Mouse (Mus musculus): ENCODE results near the gene Klk6. TPM values are rescaled to one million over a fixed set of nuclear protein-coding genes. Genes with fewer than 3 reads are reported as not detected.

Klk6 gene
- polyA plus RNA-seq, 1 experiment from 2014 or later: 0.18 TPM

- H3K9ac ChIP-seq: no peak overlapping the region
- H3K27me3 ChIP-seq (replicated peaks): no peaks in the 10 kb centered on the region
- no peaks in the 10 kb centered on the region for H3K36me3 ChIP-seq
- H3K27ac ChIP-seq: no peak overlapping the region
- ATAC-seq (ENCODE audit: insufficient read depth, low FRiP score, low read depth): peak; percentile 65; the same call in 1 of the 2 replicates
- H3K4me1 ChIP-seq: no peaks in the 10 kb centered on the region
- H3K4me2 ChIP-seq: no peak overlapping the region
- H3K4me3 ChIP-seq (replicated peaks): no peak overlapping the region
- H3K9me3 ChIP-seq: no peaks in the 10 kb centered on the region
- 70% methylated on average over 4 of the region's 4 CpGs for WGBS
These were observed 3.4 kb downstream of the Klk6 start for GRCm38 (mm10) chr7:43827706-43828105.

- Histone ChIP-seq H3K4me3 (replicated peaks) (no peak overlapping the region), H3K36me3 (no peaks in the 10 kb centered on the region), H3K9me3 (no peaks in the 10 kb centered on the region), H3K4me2 (no peak overlapping the region), H3K9ac (no peak overlapping the region), H3K4me1 (no peaks in the 10 kb centered on the region), H3K27me3 (replicated peaks) (no peaks in the 10 kb centered on the region), H3K27ac (no peak overlapping the region)
- no peak for ATAC-seq (ENCODE audit: insufficient read depth, low FRiP score, low read depth)
- WGBS: 86% methylated on average over 8 of the region's 8 CpGs
These were observed 4.7 kb downstream of the Klk6 start for GRCm38 (mm10) chr7:43829006-43829405.

DNA sequence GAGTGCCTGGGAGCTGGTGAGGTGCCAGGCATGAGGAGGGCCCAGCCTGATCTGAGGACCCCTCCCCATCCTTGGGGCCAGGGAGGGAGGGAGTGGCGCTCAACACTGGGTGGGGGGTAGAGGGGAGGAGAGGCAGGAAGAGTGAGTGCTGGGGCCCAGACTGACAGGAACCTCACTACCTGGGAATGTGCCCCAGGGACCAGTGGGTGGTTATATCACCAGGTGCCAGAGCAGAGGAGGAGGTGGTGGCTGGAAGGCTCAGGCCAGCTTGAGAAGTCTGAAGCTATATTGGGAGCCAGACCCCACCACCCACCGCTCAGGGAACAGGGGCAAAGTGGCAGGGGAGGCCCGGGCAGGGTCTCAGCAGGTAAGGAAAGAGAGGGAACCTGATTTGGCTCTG lies 17.4 kb downstream of the Klk6 start, which contains the start of gene Klk5:
Gene Klk5 (plus strand): TSS at position 271 of the 400 bp plus-strand sequence.
- Histone ChIP-seq H3K4me2 (no peak within 1 kb of the TSS), H3K4me1 (no peaks in the 10 kb centered on the region), H3K36me3 (no peaks in the 10 kb centered on the region), H3K27me3 (replicated peaks) (no peaks in the 10 kb centered on the region), H3K27ac (no peak within 1 kb of the TSS), H3K9me3 (no peaks in the 10 kb centered on the region), H3K9ac (no peak within 1 kb of the TSS), H3K4me3 (replicated peaks) (no peak within 1 kb of the TSS)
- WGBS: 61% methylated on average over 3 of the region's 3 CpGs
- no peak for ATAC-seq (ENCODE audit: insufficient read depth, low FRiP score, low read depth)

DNA sequence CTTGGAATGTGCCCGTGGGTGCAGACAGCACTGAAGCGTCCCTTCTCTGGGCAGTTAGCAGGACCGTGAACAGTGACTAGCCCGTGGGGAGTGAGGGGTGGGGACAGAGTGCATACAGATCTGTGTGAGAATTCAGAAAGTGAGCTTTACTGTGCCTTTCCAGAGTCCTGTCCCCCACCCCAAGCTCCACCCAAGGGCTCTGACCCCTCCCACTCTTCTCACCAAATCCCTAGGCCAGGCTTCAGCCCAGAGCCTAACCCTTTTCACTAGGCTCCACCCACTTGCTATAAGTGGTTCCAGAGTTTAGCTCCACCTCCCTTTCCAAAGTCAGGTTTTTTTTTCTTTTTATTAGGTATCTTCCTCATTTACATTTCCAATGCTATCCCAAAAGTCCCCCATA lies 19.5 kb downstream of the Klk6 start:
- no peaks in the 10 kb centered on the region for H3K9me3 ChIP-seq
- no peaks in the 10 kb centered on the region for H3K36me3 ChIP-seq
- H3K4me1 ChIP-seq: no peaks in the 10 kb centered on the region
- H3K27ac ChIP-seq: no peak overlapping the region
- WGBS: 83% methylated on average over 4 of the region's 4 CpGs
- ATAC-seq (ENCODE audit: insufficient read depth, low FRiP score, low read depth): no peak
- no peak overlapping the region for H3K9ac ChIP-seq
- no peak overlapping the region for H3K4me2 ChIP-seq
- no peak overlapping the region for H3K4me3 ChIP-seq (replicated peaks)
- H3K27me3 ChIP-seq (replicated peaks): no peaks in the 10 kb centered on the region

GRCm38 (mm10) chr7:43851616-43852015 lies 27.3 kb downstream of the Klk6 start:
- Histone ChIP-seq H3K4me1 (no peaks in the 10 kb centered on the region), H3K4me2 (no peak overlapping the region), H3K36me3 (no peaks in the 10 kb centered on the region), H3K27me3 (replicated peaks) (no peaks in the 10 kb centered on the region), H3K4me3 (replicated peaks) (no peak overlapping the region), H3K9ac (no peak overlapping the region), H3K9me3 (no peaks in the 10 kb centered on the region), H3K27ac (no peak overlapping the region)
- 86% methylated on average over 6 of the region's 6 CpGs for WGBS
- ATAC-seq (ENCODE audit: insufficient read depth, low FRiP score, low read depth): no peak

GRCm38 (mm10) chr7:43854642-43855380 lies 30.5 kb downstream of the Klk6 start:
- WGBS: 62% methylated on average over 9 of the region's 9 CpGs
- no peaks in the 10 kb centered on the region for H3K36me3 ChIP-seq
- H3K4me3 ChIP-seq (replicated peaks): no peak overlapping the region
- H3K9ac ChIP-seq: no peak overlapping the region
- no peaks in the 10 kb centered on the region for H3K9me3 ChIP-seq
- no peak for ATAC-seq (ENCODE audit: insufficient read depth, low FRiP score, low read depth)
- H3K27me3 ChIP-seq (replicated peaks): no peaks in the 10 kb centered on the region
- no peaks in the 10 kb centered on the region for H3K4me1 ChIP-seq
- no peak overlapping the region for H3K27ac ChIP-seq
- H3K4me2 ChIP-seq: no peak overlapping the region

DNA sequence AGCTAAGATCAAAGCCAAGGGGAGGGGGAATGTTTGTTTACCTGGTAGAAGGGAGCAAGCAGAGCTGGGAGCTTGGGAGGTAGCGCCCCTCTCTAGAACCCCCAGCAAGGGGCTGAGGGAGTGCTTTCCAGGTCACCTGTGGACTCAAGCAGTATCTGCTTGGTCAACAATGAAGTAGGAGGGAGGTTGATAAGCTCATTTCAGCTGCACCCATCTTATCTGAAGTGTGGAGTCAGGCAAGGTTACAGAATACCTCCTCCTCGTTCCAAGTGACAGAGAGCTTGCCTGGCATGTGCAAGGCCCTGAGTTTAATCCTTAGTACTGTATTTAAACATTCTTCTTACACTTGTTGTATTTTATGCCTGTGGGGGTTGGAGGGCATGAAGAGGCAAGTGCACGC lies 31.4 kb downstream of the Klk6 start:
- Histone ChIP-seq H3K36me3 (no peaks in the 10 kb centered on the region), H3K9me3 (no peaks in the 10 kb centered on the region), H3K9ac (no peak overlapping the region), H3K27ac (no peak overlapping the region), H3K4me3 (replicated peaks) (no peak overlapping the region), H3K4me1 (no peaks in the 10 kb centered on the region), H3K4me2 (no peak overlapping the region), H3K27me3 (replicated peaks) (no peaks in the 10 kb centered on the region)
- ATAC-seq (ENCODE audit: insufficient read depth, low FRiP score, low read depth): peak; percentile 57; the same call in 1 of the 2 replicates
- WGBS: 49% methylated on average over 3 of the region's 3 CpGs

- H3K4me2 ChIP-seq: no peak overlapping the region
- no peaks in the 10 kb centered on the region for H3K4me1 ChIP-seq
- no peak overlapping the region for H3K9ac ChIP-seq
- no peaks in the 10 kb centered on the region for H3K9me3 ChIP-seq
- no peak overlapping the region for H3K4me3 ChIP-seq (replicated peaks)
- 71% methylated on average over 7 of the region's 7 CpGs for WGBS
- no peak for ATAC-seq (ENCODE audit: insufficient read depth, low FRiP score, low read depth)
- no peaks in the 10 kb centered on the region for H3K27me3 ChIP-seq (replicated peaks)
- H3K36me3 ChIP-seq: no peaks in the 10 kb centered on the region
- no peak overlapping the region for H3K27ac ChIP-seq
These were observed 32.0 kb downstream of the Klk6 start for GRCm38 (mm10) chr7:43856307-43856706.

DNA sequence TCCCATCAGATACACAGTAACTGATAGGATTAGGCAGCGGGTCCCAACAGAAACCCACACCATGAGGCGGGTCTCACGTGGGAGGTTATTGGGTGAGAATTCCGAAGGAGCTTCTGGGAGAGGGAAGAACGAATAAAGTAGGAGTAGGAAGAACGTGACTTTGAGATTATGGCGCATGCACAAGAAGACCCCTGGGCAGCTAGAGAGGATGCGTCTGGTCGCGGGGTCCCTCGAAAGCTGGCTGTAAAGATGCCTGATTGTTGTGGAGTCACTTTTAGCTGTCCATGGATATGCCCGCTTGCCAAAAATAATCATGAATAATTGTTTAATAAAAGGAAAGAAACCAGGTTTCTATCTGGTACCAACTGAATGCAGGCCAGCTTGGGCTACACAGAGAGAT lies 33.2 kb downstream of the Klk6 start:
- no peaks in the 10 kb centered on the region for H3K27me3 ChIP-seq (replicated peaks)
- 87% methylated on average over 12 of the region's 12 CpGs for WGBS
- no peaks in the 10 kb centered on the region for H3K9me3 ChIP-seq
- no peaks in the 10 kb centered on the region for H3K4me1 ChIP-seq
- no peak overlapping the region for H3K4me2 ChIP-seq
- H3K9ac ChIP-seq: no peak overlapping the region
- no peak overlapping the region for H3K27ac ChIP-seq
- H3K4me3 ChIP-seq (replicated peaks): no peak overlapping the region
- ATAC-seq (ENCODE audit: insufficient read depth, low FRiP score, low read depth): no peak
- no peaks in the 10 kb centered on the region for H3K36me3 ChIP-seq

- no peaks in the 10 kb centered on the region for H3K27me3 ChIP-seq (replicated peaks)
- no peaks in the 10 kb centered on the region for H3K4me1 ChIP-seq
- H3K9me3 ChIP-seq: no peaks in the 10 kb centered on the region
- H3K4me2 ChIP-seq: no peak overlapping the region
- no peak for ATAC-seq (ENCODE audit: insufficient read depth, low FRiP score, low read depth)
- 84% methylated on average over 8 of the region's 8 CpGs for WGBS
- no peak overlapping the region for H3K4me3 ChIP-seq (replicated peaks)
- H3K36me3 ChIP-seq: no peaks in the 10 kb centered on the region
- H3K9ac ChIP-seq: no peak overlapping the region
- no peak overlapping the region for H3K27ac ChIP-seq
These were observed 36.1 kb downstream of the Klk6 start for GRCm38 (mm10) chr7:43860411-43860810.

DNA sequence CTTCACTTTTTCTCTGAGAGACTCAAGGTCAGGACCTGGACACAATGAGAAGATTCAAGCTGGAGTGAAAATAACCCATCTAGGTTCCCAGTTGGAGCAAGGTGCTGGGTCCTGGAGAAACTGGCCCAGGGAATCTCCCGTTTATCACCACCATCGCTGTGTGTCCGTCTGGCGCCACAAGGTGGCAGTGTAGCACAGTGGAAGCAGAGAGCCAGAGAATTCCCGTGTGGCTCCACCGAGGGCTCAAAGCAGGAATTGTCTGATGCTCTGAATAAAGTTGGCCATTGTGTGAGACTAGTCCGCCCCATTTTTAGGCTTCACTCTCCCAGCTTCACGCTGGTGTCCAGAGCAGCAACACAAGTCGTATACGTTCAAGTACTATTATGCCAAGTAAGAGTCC lies 48.9 kb downstream of the Klk6 start:
- H3K36me3 ChIP-seq: no peaks in the 10 kb centered on the region
- H3K4me2 ChIP-seq: no peak overlapping the region
- H3K9ac ChIP-seq: no peak overlapping the region
- H3K27me3 ChIP-seq (replicated peaks): no peaks in the 10 kb centered on the region
- 7% methylated on average over 10 of the region's 10 CpGs for WGBS
- H3K27ac ChIP-seq: no peak overlapping the region
- H3K4me1 ChIP-seq: no peaks in the 10 kb centered on the region
- ATAC-seq (ENCODE audit: insufficient read depth, low FRiP score, low read depth): no peak
- H3K4me3 ChIP-seq (replicated peaks): no peak overlapping the region
- H3K9me3 ChIP-seq: no peaks in the 10 kb centered on the region

GRCm38 (mm10) chr7:43873674-43874073 lies 49.4 kb downstream of the Klk6 start:
- H3K9ac ChIP-seq: no peak overlapping the region
- no peak for ATAC-seq (ENCODE audit: insufficient read depth, low FRiP score, low read depth)
- H3K27ac ChIP-seq: no peak overlapping the region
- H3K4me3 ChIP-seq (replicated peaks): no peak overlapping the region
- no peaks in the 10 kb centered on the region for H3K9me3 ChIP-seq
- no peaks in the 10 kb centered on the region for H3K36me3 ChIP-seq
- WGBS: 79% methylated on average over 3 of the region's 3 CpGs
- no peaks in the 10 kb centered on the region for H3K4me1 ChIP-seq
- no peak overlapping the region for H3K4me2 ChIP-seq
- H3K27me3 ChIP-seq (replicated peaks): no peaks in the 10 kb centered on the region

All from stomach, embryonic 15.5 days (tissue).